Mouse (Mus musculus): ENCODE measurements around the gene Jmjd4.
A peak's percentile ranks its signal among the peaks of the same experiment; 100 is the strongest.

The Jmjd4 gene

GRCm38 (mm10) chr11:59449741-59450229, at the start of gene Jmjd4:
TSS of gene Jmjd4 (plus strand) at chr11:59450045.
- peak; percentile 89 for DNase-seq (ENCODE audit: low spot score)

- no peak for DNase-seq (ENCODE audit: low spot score)
Observed at GRCm38 (mm10) chr11:59400876-59401275, 49.0 kb upstream of the Jmjd4 start.

DNA sequence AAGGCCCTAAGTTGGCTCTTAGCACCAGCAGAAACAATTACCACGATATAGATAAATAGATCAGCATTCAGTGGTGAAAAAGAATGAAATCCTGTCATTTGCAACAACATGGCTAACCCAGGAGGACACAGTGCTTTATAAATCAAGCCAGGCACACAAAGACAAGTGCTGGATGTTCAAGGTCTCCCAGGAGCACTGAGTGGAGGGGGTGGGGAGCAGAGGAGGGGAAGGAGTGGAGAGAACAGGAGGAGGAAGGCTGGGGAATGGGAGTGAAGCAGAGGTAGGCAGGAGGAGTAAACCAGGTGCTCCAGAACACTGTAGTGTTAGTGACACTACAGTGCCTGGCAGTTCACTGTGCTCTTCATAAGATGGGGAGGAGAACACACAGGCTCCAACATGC, 44.1 kb upstream of the Jmjd4 start:
- no peak for DNase-seq (ENCODE audit: low spot score)

DNA sequence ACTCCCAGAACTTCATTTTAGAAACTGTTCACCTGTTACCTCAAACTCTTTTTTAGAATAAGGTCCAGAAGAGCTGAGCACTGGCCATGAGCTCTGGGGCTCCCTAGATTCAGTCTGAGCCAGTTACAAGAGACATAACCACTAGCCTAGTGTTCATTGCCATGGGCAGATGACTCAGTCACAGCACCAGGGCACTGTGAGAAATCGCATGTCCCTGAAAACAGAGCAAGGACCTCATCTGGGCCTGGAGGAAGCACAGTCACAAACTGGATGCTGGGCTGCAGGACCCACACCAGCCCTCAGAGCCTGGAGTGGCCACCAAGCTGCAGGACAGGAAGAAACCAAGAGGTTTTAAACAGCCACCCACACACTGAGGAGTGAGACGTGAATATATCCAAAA, 39.0 kb upstream of the Jmjd4 start:
- DNase-seq (ENCODE audit: low spot score), result no peak

DNA sequence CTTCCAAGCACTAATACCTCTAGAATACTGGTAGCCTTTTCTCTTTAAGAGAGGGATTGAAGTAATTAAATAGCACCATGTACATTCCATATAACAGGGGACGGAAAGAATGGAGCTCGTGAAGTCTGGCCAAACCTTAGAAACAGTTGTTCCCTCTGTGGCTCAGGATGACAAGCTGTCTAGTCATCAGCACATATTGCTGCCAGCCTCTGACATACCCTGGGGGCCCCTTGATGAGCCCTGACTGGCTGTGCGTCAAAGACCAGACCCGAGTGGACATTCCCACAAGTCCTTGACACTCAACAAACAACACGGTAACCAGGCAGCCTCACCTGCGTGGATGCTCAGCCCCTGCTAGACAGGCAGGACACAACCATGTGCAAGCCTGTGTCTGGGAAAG, 37.8 kb upstream of the Jmjd4 start:
- no peak for DNase-seq (ENCODE audit: low spot score)

DNA sequence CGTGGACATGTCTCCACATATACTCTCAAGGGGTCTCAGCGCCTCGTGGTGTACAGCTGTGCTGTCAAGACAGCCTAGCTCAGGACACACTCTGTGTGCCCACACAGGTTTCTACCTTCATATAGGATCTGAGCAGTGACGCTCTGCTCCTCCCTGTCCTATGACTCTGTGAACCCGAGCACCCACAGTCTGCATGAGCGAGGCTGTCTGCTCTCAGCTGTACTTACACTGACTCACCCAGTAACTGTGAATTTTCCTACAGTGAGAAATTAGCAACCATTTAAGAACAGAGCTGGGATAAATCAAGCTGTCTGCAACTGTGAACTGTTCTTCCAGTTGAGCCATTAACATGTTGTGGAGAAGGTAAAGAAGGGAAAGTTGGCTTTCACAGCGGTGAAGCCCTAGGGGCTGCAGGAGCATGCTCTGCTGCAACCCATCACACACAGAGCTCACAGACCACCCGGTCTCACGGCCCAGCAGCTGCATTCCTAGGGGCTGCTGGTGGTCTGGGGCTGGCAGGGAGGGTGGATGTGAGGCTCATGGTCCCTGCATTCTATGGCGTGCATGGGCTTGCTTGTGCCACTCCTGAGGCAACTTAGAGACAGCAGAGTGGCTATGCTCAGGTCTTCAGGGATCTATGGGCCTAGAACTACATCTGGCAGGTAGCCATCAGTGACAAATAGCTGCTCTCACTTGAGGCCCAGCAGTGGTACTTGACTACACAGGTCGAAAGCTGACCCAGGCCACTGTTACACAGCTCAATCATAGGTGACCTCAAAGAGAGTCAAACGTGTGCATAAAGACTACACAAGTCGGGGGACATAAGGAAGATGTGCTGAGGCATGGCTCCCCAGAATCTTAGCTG, 36.6 kb upstream of the Jmjd4 start:
- DNase-seq (ENCODE audit: low spot score), result no peak

GRCm38 (mm10) chr11:59418708-59419107, 31.1 kb upstream of the Jmjd4 start:
- DNase-seq (ENCODE audit: low spot score), result no peak

DNA sequence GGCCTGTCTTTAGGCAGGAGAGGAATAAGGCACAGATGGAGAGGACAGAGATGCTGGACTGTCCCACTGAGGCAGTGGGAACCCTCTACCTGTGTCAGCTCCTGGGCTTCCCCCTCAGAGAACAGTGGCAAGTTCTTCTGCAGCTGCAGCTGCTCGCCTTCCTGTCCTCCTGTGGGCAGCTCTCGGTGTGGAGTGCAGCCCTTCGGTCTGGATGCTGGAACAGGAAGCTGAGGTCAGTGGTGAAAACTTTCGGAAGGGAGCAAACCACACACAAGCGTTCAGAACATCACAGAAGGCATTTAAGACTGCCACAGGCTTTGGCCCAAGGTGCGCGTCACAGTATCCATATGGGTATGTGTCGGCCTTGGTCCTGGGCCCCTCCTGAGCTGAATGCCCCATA, 28.4 kb upstream of the Jmjd4 start:
- DNase-seq (ENCODE audit: low spot score), result no peak

DNA sequence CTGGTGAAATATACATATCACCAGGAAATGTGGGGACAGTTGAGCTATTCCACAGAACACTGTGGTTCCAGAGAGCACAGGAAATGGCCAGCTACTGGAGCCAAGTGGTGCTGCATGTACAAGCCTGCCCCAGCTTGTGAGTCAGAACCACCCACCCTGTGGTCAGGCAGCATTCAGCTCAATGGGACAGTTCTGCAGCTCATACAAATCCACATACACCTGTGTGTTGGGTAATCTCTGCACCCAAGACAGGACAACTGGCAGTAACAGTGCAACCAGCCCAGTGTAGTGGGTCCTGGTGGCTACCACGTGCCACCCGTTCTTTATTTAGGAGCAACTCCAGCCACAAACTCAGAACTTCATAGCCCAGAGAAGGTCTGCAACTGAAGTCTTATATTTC, 27.9 kb upstream of the Jmjd4 start:
- DNase-seq (ENCODE audit: low spot score), result no peak

- no peak for DNase-seq (ENCODE audit: low spot score)
Observed at GRCm38 (mm10) chr11:59423010-59423588, 26.7 kb upstream of the Jmjd4 start.

DNA sequence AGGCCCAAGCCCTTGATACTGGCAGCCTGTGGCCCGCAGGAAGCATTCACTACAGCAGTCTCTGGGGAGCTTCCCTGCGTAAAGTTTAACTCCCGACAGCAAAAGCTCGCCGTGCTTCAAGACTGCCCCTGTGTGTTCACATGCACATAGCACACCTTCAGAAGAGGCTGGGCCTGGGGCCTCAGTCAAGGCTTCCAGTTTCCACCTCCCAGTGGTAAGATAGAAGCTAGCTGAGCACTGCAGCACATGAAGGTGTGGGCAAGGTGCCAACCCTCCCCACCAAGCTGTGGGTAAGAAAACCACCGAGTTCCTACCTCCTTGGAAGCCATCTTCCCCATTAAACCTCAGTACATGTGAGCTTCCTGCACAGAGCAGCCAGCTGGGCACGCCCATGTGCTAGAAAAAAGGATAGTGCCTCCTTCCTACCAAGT, 24.2 kb upstream of the Jmjd4 start:
- peak; percentile 52 for DNase-seq (ENCODE audit: low spot score)

- DNase-seq (ENCODE audit: low spot score), result no peak
Observed at GRCm38 (mm10) chr11:59428057-59428660, 21.7 kb upstream of the Jmjd4 start.

GRCm38 (mm10) chr11:59429959-59430358, 19.9 kb upstream of the Jmjd4 start:
- no peak for DNase-seq (ENCODE audit: low spot score)

DNA sequence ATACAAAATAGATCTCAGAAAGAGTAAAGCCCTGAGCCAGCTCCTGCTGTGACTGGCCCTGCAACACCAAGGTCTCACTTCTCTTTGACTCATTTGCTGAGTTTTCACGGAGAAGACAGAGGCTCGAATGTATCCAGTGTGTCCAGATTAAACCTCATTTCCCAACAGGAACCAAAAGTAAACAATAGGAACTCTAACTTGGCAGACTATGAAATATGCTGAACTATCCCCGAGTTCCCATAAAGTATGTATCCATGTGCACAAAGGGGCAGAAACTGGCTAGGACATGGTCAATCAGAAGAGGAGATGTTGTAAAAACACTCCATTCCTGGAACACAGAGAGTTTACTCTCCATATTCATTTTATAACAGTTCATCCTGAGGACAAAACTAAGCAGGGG, 17.6 kb upstream of the Jmjd4 start:
- DNase-seq (ENCODE audit: low spot score), result peak; percentile 91

DNA sequence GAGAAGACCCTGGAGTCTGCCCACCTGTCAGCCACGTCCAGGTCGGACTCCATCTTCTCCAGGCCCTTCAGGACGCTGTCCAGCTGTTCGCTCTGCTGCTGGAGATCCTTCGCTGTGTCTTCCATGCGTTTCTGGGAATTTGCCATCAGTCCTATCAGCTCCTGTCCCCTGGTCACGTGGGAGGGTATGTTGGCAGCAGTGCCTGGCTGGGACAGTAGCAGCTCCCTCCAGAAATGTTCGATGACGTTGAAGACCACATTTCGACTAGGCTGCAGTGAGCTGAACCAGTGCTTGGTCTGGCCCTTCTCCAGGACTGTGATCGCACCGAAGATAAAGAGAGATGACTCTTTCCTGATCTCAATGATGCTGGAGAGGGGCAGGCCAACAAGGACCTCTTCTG, 11.9 kb upstream of the Jmjd4 start:
- no peak for DNase-seq (ENCODE audit: low spot score)

DNA sequence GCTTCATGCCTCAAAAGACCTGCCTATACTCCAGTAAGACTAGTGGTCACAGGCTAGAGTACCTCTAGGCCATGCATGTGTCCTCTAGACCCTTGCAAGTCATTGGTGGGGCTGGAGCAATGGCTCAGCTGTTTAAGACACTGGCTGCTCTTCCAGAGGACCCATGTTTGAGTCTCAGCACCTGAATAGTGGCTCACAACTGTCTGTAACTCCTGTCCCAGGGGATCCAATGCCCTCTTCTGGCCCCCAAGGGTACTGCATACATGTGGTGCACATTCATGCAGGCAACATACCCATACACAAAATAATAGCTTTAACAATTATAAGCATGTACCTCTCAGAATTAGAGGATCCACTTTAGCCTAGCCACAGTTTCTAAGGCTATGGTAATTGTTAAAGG, 6.7 kb upstream of the Jmjd4 start:
- no peak for DNase-seq (ENCODE audit: low spot score)

DNA sequence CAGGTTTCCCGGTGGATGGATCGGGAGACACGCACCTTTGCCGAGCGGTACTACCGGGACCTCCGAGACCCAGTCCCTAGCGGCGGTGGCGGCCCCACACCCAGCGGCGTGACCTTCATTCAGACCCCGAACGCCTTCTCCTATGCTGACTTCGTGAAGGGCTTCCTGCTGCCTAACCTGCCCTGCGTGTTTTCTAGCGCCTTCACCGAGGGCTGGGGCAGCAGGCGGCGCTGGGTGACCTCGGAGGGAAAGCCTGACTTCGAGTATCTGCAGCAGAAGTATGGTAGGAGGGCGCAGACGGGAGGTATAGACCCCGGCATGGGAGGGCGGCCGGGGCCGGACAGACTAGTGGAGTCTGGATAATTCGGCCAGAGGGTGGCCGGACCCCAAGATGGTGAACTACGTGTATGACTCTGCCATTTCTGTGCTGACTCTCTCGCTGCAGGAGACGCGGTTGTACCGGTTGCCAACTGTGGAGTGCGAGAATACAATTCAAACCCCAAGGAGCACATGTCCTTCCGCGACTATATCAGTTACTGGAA, 456 bp downstream of the Jmjd4 start:
- peak; percentile 45 for DNase-seq (ENCODE audit: low spot score)

GRCm38 (mm10) chr11:59451086-59451485, 1.2 kb downstream of the Jmjd4 start, which contains the start of gene Snap47:
TSS of gene Snap47 (minus strand) at chr11:59451186.
- DNase-seq (ENCODE audit: low spot score), result no peak

GRCm38 (mm10) chr11:59456346-59456745, 6.5 kb downstream of the Jmjd4 start:
- no peak for DNase-seq (ENCODE audit: low spot score)

DNA sequence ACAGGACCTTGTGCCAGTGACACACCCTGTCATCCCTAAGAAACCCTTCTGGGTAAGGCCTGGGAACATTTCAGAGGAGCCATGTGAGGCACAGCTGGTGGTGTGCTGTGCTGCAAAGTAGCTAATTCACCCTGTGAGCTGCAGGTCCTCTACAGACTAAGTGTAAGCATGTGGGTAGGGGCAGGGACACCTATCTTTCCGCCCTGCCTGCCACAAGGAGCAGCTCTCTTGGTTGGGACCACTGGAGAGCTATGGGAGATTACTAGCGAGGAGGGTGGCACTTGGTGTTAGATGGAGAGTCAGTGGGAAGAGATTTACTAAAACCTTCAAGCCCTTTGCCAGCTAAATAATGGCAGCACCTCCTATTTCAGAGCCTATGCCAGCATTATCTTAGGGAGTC, 7.0 kb downstream of the Jmjd4 start:
- DNase-seq (ENCODE audit: low spot score), result no peak

GRCm38 (mm10) chr11:59458973-59459372, 9.1 kb downstream of the Jmjd4 start:
- DNase-seq (ENCODE audit: low spot score), result peak; percentile 77

- DNase-seq (ENCODE audit: low spot score), result no peak
Observed at GRCm38 (mm10) chr11:59460459-59460858, 10.6 kb downstream of the Jmjd4 start.

Data from adipocyte (in vitro differentiated cells).